Mouse (Mus musculus) MEL (cell line): Measurements from ENCODE around the gene Dgkh.

Source experiments
- EP300 ChIP-seq, 2 experiments: IDR thresholded peaks; 2 replicates each; pipeline ENCODE4 v1.6.1; 2011; ENCODE audit warnings: improper control_type of control experiment in 2 of 2, low read length in 2 of 2, low read depth in 1 of 2, mild to moderate bottlenecking in 1 of 2
- JUND ChIP-seq: IDR thresholded peaks from 2 replicates; pipeline ENCODE4 v1.6.1; 2011; ENCODE audit warnings: low read depth, mild to moderate bottlenecking, improper control_type of control experiment, low read length
- MAFK ChIP-seq: IDR thresholded peaks from 2 replicates; pipeline ENCODE4 v1.6.1; 2011; ENCODE audit warnings: low read depth, mild to moderate bottlenecking, low read length, improper control_type of control experiment, borderline replicate concordance
- MEF2A ChIP-seq: IDR thresholded peaks from 2 replicates; pipeline ENCODE4 v1.6.1; 2014; ENCODE audit warnings: low read depth, mild to moderate bottlenecking, inconsistent platforms, low read length, improper control_type of control experiment; ENCODE audit not compliant: poor library complexity, insufficient replicate concordance, severe bottlenecking; ENCODE audit errors: extremely low read depth
- MXI1 ChIP-seq: IDR thresholded peaks from 2 replicates; pipeline ENCODE4 v1.6.1; 2011; ENCODE audit warnings: mild to moderate bottlenecking, low read depth, low read length, improper control_type of control experiment
- POLR2A ChIP-seq, 2 experiments: IDR thresholded peaks; 2 replicates each; pipeline ENCODE4 v1.6.1; 2011 to 2012; ENCODE audit warnings: low read length in 2 of 2, mild to moderate bottlenecking in 2 of 2, control low read depth in 1 of 2, improper control_type of control experiment in 1 of 2, low read depth in 1 of 2, moderate library complexity in 1 of 2; ENCODE audit not compliant: control insufficient read depth in 1 of 2, insufficient read depth in 1 of 2, poor library complexity in 1 of 2
- POLR2AphosphoS5 ChIP-seq: IDR thresholded peaks from 2 replicates; pipeline ENCODE4 v1.6.1; 2012; ENCODE audit warnings: low read depth, borderline replicate concordance, mild to moderate bottlenecking, inconsistent platforms, low read length, moderate library complexity, mixed read lengths
- TCF12 ChIP-seq: IDR thresholded peaks from 2 replicates; pipeline ENCODE4 v1.6.1; 2014; ENCODE audit warnings: low read depth, mild to moderate bottlenecking, inconsistent platforms, low read length, improper control_type of control experiment, moderate library complexity
- USF1 ChIP-seq: IDR thresholded peaks from 2 replicates; pipeline ENCODE4 v1.6.1; 2014; ENCODE audit warnings: low read depth, mild to moderate bottlenecking, inconsistent platforms, low read length, improper control_type of control experiment, moderate library complexity

DNA sequence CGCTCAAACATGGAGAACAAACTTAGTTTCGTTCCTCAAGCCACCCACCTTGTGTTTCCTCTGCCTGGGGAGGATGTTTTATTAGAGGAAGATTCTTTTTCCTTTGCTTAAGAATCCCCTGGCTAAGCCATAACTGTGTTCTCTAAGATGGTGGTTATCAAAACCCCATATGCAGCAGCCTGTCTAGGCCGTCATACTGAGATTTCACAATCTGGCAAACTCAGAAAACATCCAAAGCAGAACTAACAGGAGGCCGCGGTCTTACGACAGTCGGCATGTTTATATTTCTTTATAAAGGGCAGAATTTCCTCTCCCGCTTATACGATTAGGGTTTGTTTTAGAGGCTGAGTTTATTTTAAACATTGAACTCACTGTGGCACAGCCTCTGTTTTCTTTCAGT lies 31.5 kb downstream of the Dgkh start:
- TF ChIP-seq TCF12 = no peak
- TF ChIP-seq EP300 (IDR thresholded peaks at IDR 0.05; ENCODE audit: low read depth in 1 of 2, low read length in 2 of 2) = no peak
- TF ChIP-seq MAFK = no peak
- no peak for TF ChIP-seq JUND
- no peak for TF ChIP-seq MEF2A
- TF ChIP-seq POLR2A (IDR thresholded peaks at IDR 0.05; ENCODE audit: control insufficient read depth in 1 of 2, insufficient read depth in 1 of 2, low read depth in 1 of 2, low read length in 2 of 2, poor library complexity in 1 of 2) = no peak
- no peak for TF ChIP-seq MXI1
- TF ChIP-seq USF1 = no peak
- TF ChIP-seq POLR2AphosphoS5 = no peak
